Mouse (Mus musculus) embryonic facial prominence, embryonic 15.5 days (tissue): ENCODE data around the gene Plppr3. TPM values are rescaled to one million over a fixed set of nuclear protein-coding genes. Genes with fewer than 3 reads are reported as not detected.
A peak's percentile ranks its signal among the peaks of the same experiment; 100 is the strongest.

Experiments
- ATAC-seq: fragments of 200-750 bp; cut with Nextera tagmentation; 2 replicates; pipeline ENCODE4 v1.8.0; 2017; ENCODE audit warnings: low read depth, moderate TSS enrichment; ENCODE audit not compliant: insufficient number of reproducible peaks, low FRiP score, low TSS enrichment
- H3K27ac ChIP-seq: fragments of 300-500 bp; sonication (generic); replicated peaks from 2 replicates; pipeline ENCODE4 v1.5.1; 2015; ENCODE audit warnings: mild to moderate bottlenecking, inconsistent platforms
- H3K27me3 ChIP-seq: fragments of 300-500 bp; sonication (generic); 2 replicates; pipeline ENCODE4 v1.6.1; 2015; ENCODE audit warnings: inconsistent platforms
- H3K36me3 ChIP-seq: fragments of 300-500 bp; sonication (generic); 2 replicates; pipeline ENCODE4 v1.6.1; 2015; ENCODE audit warnings: mild to moderate bottlenecking, inconsistent platforms
- H3K4me1 ChIP-seq: fragments of 300-500 bp; sonication (generic); 2 replicates; pipeline ENCODE4 v1.6.1; 2015; ENCODE audit warnings: inconsistent platforms
- H3K4me2 ChIP-seq: fragments of 300-500 bp; sonication (generic); replicated peaks from 2 replicates; pipeline ENCODE4 v1.6.1; 2015; ENCODE audit warnings: mild to moderate bottlenecking, inconsistent platforms
- H3K4me3 ChIP-seq: fragments of 300-500 bp; sonication (generic); replicated peaks from 2 replicates; pipeline ENCODE4 v1.5.1; 2015; ENCODE audit warnings: mild to moderate bottlenecking, inconsistent platforms
- H3K9ac ChIP-seq: fragments of 300-500 bp; sonication (generic); 2 replicates; pipeline ENCODE4 v1.6.1; 2015; ENCODE audit warnings: inconsistent platforms
- H3K9me3 ChIP-seq: fragments of 300-500 bp; sonication (generic); replicated peaks from 2 replicates; pipeline ENCODE4 v1.6.1; 2016; ENCODE audit warnings: inconsistent platforms
- WGBS: fragments of 180-500 bp; shearing (Covaris S2); methylation state at CpG from one replicate; pipeline ENCODE4 v1.1.7; 2015; 5-methylcytosine and 5-hydroxymethylcytosine counted together
- polyA plus RNA-seq: library from polyadenylated mRNA; unstranded; fragments of >200 nt; fragmentation: Nextera tagmentation; extraction: Ambion mirVana; gene quantifications from 2 replicates; pipeline ENCODE4 v1.2.1, GENCODE M21; 2015

The Plppr3 gene
- polyA plus RNA-seq, 1 experiment from 2014 or later, result 68.2 TPM

- no peak for ATAC-seq
- H3K27me3 ChIP-seq, result no peaks in the 10 kb centered on the region
- peaks cover 38% of the 10 kb centered on the region for H3K4me1 ChIP-seq
- no peak overlapping the region for H3K9ac ChIP-seq
- WGBS, result 53% methylated on average over 3 of the region's 3 CpGs
- H3K4me2 ChIP-seq, result peak overlapping the region; percentile 71
- H3K27ac ChIP-seq, result peak overlapping the region; percentile 100
- H3K9me3 ChIP-seq, result no peaks in the 10 kb centered on the region
- H3K36me3 ChIP-seq, result peaks cover 4% of the 10 kb centered on the region; the same call in 1 of the 2 replicates
- H3K4me3 ChIP-seq, result 0 out of 2 replicates have a peak overlapping the region, but pooled peaks have one; percentile 97
Observed at GRCm38 (mm10) chr10:79851653-79852052, 22.8 kb downstream of the Plppr3 start.

DNA sequence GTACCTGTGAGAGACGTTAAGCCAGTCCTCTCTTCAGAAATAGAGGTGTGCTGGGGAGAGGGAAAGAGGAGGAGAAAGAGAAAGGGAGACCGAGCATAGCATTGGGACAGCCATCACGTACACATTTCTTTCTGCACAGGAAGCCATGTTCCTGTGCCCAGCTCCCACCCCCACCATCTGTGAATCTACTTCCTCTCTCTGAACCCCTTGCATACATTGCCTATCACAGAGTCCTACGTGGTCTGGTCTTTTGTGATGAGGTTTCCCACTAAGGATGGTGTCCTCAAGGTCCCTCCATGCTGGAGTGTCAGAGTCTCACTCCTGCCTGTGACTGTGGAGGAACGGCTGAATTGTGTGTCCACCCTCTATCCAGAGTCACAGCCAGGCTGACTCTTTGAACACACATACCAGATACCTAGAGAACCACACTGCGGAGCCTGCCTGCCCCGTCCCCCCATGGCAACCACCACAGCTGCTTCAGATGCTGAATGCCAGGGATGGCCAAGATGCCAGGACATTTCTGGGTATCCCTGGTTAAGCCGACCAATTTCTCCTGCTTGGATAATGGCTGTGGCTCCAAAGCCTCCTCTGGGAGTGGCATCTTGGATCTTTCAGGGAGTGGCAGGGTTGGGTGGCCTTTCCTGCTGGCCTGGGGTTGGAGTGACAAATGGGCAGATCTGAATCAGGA lies 24.3 kb downstream of the Plppr3 start:
- H3K4me2 ChIP-seq, result no peak overlapping the region
- H3K27me3 ChIP-seq, result no peaks in the 10 kb centered on the region
- H3K9ac ChIP-seq, result no peak overlapping the region
- H3K9me3 ChIP-seq, result no peaks in the 10 kb centered on the region
- no peaks in the 10 kb centered on the region for H3K36me3 ChIP-seq
- no peak for ATAC-seq
- WGBS, result 79% methylated on average over 8 of the region's 8 CpGs
- H3K27ac ChIP-seq, result peak overlapping the region; percentile 41; the same call in 1 of the 2 replicates
- peaks cover 29% of the 10 kb centered on the region for H3K4me1 ChIP-seq
- H3K4me3 ChIP-seq, result no peak overlapping the region

GRCm38 (mm10) chr10:79846553-79846952 lies 27.9 kb downstream of the Plppr3 start:
- H3K27me3 ChIP-seq, result no peaks in the 10 kb centered on the region
- H3K36me3 ChIP-seq, result no peaks in the 10 kb centered on the region
- peaks cover 26% of the 10 kb centered on the region for H3K4me1 ChIP-seq
- H3K27ac ChIP-seq, result no peak overlapping the region
- no peaks in the 10 kb centered on the region for H3K9me3 ChIP-seq
- H3K4me2 ChIP-seq, result no peak overlapping the region
- no peak for ATAC-seq
- 54% methylated on average over 5 of the region's 5 CpGs for WGBS
- H3K9ac ChIP-seq, result no peak overlapping the region
- no peak overlapping the region for H3K4me3 ChIP-seq

- 36% methylated on average over 6 of the region's 6 CpGs for WGBS
- Histone ChIP-seq H3K9ac (no peak overlapping the region), H3K36me3 (no peaks in the 10 kb centered on the region), H3K9me3 (no peaks in the 10 kb centered on the region), H3K4me3 (no peak overlapping the region), H3K4me1 (peaks cover 30% of the 10 kb centered on the region), H3K27ac (no peak overlapping the region), H3K4me2 (no peak overlapping the region), H3K27me3 (no peaks in the 10 kb centered on the region)
- no peak for ATAC-seq
Observed at GRCm38 (mm10) chr10:79843476-79843875, 31.0 kb downstream of the Plppr3 start.

DNA sequence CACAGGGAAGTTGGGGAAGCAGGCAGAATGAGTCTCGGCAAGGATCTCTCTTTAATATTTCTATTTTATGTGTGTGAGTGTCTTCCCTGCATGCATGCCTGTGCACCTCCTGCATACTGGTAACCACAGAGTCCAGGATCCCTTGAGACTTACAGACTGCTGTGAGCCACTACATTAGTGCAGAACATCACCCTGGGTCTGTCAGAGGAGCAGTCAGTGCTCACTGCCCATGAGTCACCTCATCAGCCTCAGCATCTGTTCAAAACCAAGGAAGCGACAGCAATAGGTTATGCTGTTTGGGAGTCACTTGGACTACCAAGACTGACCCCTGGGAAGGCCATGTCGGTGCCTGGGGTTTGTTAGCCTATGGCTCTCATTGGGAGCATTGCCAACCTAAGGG lies 32.1 kb downstream of the Plppr3 start:
- Histone ChIP-seq H3K36me3 (no peaks in the 10 kb centered on the region), H3K27ac (peak overlapping the region; percentile 1; the same call in 1 of the 2 replicates)

DNA sequence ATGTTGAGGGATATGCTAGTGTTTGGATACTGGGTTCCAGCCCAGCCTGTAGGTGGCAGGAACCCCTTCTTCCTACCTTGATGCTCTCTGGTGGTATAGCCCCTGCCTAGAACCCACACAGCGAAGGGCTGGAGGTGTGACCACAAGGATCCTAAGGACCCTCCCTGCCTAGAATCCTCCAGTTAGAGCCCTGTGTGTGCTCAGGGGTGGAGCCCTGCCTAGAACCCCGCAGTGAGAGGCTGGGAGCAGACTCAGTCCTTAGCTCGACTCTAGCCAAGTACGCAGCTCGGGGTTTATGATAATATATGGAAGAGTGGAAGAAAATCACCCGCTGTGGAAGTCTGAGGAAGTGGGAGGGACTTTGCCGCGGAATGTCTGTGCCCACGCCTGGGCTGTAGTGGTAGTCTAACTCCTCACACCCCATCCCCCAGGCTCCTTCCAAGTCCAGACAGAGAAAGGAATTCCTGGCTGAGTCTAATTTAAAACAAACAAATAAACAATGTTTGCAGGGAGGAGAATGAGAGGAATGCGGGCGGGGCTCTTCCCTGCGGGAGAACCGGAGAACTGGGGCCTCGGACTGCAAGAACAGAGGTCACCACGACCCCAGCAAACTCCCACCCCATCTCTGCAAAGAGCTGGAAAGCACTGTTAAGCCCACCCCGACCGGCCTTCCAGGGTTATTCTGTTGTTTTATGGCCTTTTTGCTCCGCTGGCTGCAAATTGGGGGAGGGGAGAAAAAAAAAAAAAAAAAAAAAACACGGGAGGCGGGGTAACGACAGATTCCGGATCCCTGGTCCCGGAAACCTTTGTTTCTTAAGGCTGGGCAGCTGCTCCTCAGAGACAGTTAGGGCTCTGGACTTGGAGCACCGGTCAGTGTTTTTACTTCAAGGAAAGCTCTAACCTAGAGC lies 33.5 kb downstream of the Plppr3 start:
- no peaks in the 10 kb centered on the region for H3K36me3 ChIP-seq
- H3K9ac ChIP-seq, result peak overlapping the region; percentile 26
- no peaks in the 10 kb centered on the region for H3K9me3 ChIP-seq
- under 1% methylated on average over 24 of the region's 24 CpGs for WGBS
- H3K4me1 ChIP-seq, result peaks cover 30% of the 10 kb centered on the region
- H3K27me3 ChIP-seq, result no peaks in the 10 kb centered on the region
- H3K4me3 ChIP-seq, result peak overlapping the region; percentile 44
- peak; percentile 95 for ATAC-seq
- H3K27ac ChIP-seq, result peak overlapping the region; percentile 97
- H3K4me2 ChIP-seq, result peak overlapping the region; percentile 65

More for the DNA sequence above, 32.1 kb downstream of the Plppr3 start:
- H3K4me3 ChIP-seq, result no peak overlapping the region
- no peaks in the 10 kb centered on the region for H3K27me3 ChIP-seq
- no peak overlapping the region for H3K9ac ChIP-seq
- ATAC-seq, result no peak
- H3K4me1 ChIP-seq, result peaks cover 30% of the 10 kb centered on the region
- WGBS, result 66% methylated on average over 3 of the region's 3 CpGs
- H3K4me2 ChIP-seq, result no peak overlapping the region
- no peaks in the 10 kb centered on the region for H3K9me3 ChIP-seq

GRCm38 (mm10) chr10:79840091-79840490 lies 34.3 kb downstream of the Plppr3 start:
- ATAC-seq, result no peak
- H3K27ac ChIP-seq, result peak overlapping the region; percentile 97
- H3K36me3 ChIP-seq, result no peaks in the 10 kb centered on the region
- peak overlapping the region; percentile 65 for H3K4me2 ChIP-seq
- H3K4me3 ChIP-seq, result peak overlapping the region; percentile 44; the same call in 1 of the 2 replicates
- WGBS, result 92% methylated on average over 3 of the region's 3 CpGs
- no peak overlapping the region for H3K9ac ChIP-seq
- no peaks in the 10 kb centered on the region for H3K9me3 ChIP-seq
- peaks cover 30% of the 10 kb centered on the region for H3K4me1 ChIP-seq
- no peaks in the 10 kb centered on the region for H3K27me3 ChIP-seq

DNA sequence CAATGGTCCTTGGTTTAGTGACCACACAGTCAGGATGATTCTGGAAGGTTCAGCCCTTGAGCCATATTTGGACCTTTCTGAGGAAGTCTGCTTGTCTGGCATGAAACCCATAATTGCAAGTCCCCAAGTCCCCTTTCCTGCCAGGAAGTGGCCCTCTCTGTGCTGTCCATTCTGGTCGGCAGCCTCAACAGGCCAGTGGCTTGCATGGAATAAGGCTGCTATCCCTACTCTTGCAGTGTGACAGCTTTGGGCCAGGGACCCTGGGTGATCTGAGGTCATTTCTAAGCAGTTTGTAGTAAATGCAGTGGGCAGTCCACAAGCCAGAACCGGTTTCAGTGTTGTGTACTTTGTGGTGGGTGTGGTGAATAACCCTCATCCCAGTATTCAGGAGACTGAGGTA lies 36.3 kb downstream of the Plppr3 start:
- no peaks in the 10 kb centered on the region for H3K9me3 ChIP-seq
- 46% methylated on average over 2 of the region's 2 CpGs for WGBS
- no peak overlapping the region for H3K27ac ChIP-seq
- no peak overlapping the region for H3K4me2 ChIP-seq
- no peaks in the 10 kb centered on the region for H3K27me3 ChIP-seq
- peaks cover 27% of the 10 kb centered on the region for H3K4me1 ChIP-seq
- no peak overlapping the region for H3K4me3 ChIP-seq
- ATAC-seq, result no peak
- H3K9ac ChIP-seq, result no peak overlapping the region
- no peaks in the 10 kb centered on the region for H3K36me3 ChIP-seq

GRCm38 (mm10) chr10:79836918-79837317 lies 37.5 kb downstream of the Plppr3 start:
- Histone ChIP-seq H3K27ac (no peak overlapping the region), H3K27me3 (no peaks in the 10 kb centered on the region), H3K36me3 (no peaks in the 10 kb centered on the region), H3K4me3 (no peak overlapping the region), H3K9me3 (no peaks in the 10 kb centered on the region), H3K4me2 (no peak overlapping the region), H3K9ac (no peak overlapping the region), H3K4me1 (peaks cover 20% of the 10 kb centered on the region; the same call in 1 of the 2 replicates)
- WGBS, result 90% methylated on average over 3 of the region's 3 CpGs
- ATAC-seq, result no peak

GRCm38 (mm10) chr10:79834769-79835398 lies 39.5 kb downstream of the Plppr3 start:
- no peak overlapping the region for H3K4me3 ChIP-seq
- WGBS, result 23% methylated on average over 9 of the region's 9 CpGs
- H3K4me2 ChIP-seq, result no peak overlapping the region
- no peaks in the 10 kb centered on the region for H3K27me3 ChIP-seq
- H3K9ac ChIP-seq, result no peak overlapping the region
- no peaks in the 10 kb centered on the region for H3K36me3 ChIP-seq
- ATAC-seq, result peak; percentile 42; the same call in 1 of the 2 replicates
- H3K27ac ChIP-seq, result no peak overlapping the region
- 0 out of 2 replicates have a peak, but pooled peaks cover 3% of the 10 kb centered on the region for H3K4me1 ChIP-seq
- no peaks in the 10 kb centered on the region for H3K9me3 ChIP-seq

DNA sequence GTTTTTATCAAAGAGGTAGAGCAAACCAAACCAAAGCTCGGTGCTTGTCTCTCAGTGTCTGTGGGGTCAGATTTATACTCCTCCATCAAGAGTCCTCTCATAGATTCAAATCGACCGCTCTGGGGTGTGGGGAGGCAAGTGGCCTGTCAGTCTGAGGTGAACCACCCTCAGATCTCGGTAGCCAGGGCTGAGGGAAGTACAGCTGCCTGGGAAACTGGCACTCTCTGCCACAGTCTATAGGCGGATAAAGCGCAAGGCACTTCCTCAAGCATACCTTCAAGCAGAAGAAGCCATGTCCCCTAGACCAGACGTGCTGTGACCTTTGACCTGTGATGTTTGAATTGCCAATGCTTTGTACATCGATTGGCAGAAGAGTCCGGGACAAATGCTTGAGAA lies 41.6 kb downstream of the Plppr3 start:
- no peaks in the 10 kb centered on the region for H3K27me3 ChIP-seq
- WGBS, result 69% methylated on average over 9 of the region's 9 CpGs
- no peak overlapping the region for H3K4me3 ChIP-seq
- no peak overlapping the region for H3K9ac ChIP-seq
- 0 out of 2 replicates have a peak, but pooled peaks cover 3% of the 10 kb centered on the region for H3K4me1 ChIP-seq
- H3K27ac ChIP-seq, result no peak overlapping the region
- H3K9me3 ChIP-seq, result no peaks in the 10 kb centered on the region
- no peaks in the 10 kb centered on the region for H3K36me3 ChIP-seq
- no peak overlapping the region for H3K4me2 ChIP-seq
- ATAC-seq, result no peak
